Mouse (Mus musculus): ENCODE results near the gene Trpc5.

Trpc5 gene

DNA sequence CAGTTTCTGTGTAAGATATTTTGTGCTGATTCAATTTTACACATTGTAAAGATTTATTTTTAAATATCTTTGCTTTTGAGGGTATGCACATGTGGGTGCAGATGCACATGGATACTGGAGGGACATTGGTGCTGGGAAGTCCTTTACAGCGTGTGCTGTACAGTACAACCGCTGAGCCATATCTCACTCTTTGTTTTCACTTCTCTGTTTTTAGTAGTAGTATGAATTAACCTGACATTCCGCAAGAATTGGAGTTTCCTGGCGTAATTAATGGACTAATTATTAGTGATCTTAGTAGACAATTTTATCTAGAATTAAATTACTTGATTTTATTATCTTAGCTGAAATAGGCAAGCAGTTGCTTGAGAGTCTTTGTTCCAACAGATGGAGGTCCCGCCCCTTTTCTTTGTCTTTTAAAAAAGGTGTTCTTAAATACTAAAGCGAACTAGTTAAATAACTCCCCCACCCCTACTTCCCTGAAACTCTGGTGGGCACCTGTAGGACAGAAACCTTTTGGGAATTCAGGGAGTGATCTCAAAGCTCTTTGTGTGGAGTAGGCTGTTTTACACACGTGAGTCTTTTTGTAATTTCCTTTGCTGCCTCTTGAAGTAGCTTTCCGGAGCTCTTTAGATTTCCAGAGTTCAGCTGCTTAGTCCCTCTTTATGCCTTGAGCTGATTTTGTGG lies 352.5 kb downstream of the Trpc5 start:
- DNase-seq = no peak
